Mouse (Mus musculus): ENCODE measurements at regions not wholly inside any gene's neighbourhood (a gene's known extent, or its start where the extent isn't known, plus 50 kb on each side); places are given as distances from the start of the nearest gene placed in this dataset.

- Histone ChIP-seq H3K36me3 (no peaks in the 10 kb centered on the region), H3K4me1 (no peaks in the 10 kb centered on the region), H3K4me2 (no peak overlapping the region), H3K9ac (no peak overlapping the region), H3K27me3 (replicated peaks) (no peaks in the 10 kb centered on the region), H3K27ac (replicated peaks) (no peak overlapping the region), H3K9me3 (no peaks in the 10 kb centered on the region), H3K4me3 (no peak overlapping the region)
- WGBS: 26% methylated on average over 4 of the region's 4 CpGs
- no peak for ATAC-seq (ENCODE audit: extremely low read depth, insufficient number of reproducible peaks, low FRiP score, low TSS enrichment)
Observed at GRCm38 (mm10) chr3:63036691-63037090, 204.6 kb upstream of the Mme start.

GRCm38 (mm10) chr3:63070786-63071185 is 170.6 kb upstream of the Mme start:
- Histone ChIP-seq H3K27ac (replicated peaks) (no peak overlapping the region), H3K4me3 (no peak overlapping the region), H3K36me3 (no peaks in the 10 kb centered on the region), H3K4me1 (peaks cover 9% of the 10 kb centered on the region), H3K9ac (no peak overlapping the region), H3K4me2 (no peak overlapping the region), H3K27me3 (replicated peaks) (no peaks in the 10 kb centered on the region), H3K9me3 (no peaks in the 10 kb centered on the region)
- WGBS: 87% methylated on average over 4 of the region's 4 CpGs
- no peak for ATAC-seq (ENCODE audit: extremely low read depth, insufficient number of reproducible peaks, low FRiP score, low TSS enrichment)

- H3K4me3 ChIP-seq: no peak overlapping the region
- H3K27ac ChIP-seq (replicated peaks): no peak overlapping the region
- no peaks in the 10 kb centered on the region for H3K27me3 ChIP-seq (replicated peaks)
- no peaks in the 10 kb centered on the region for H3K9me3 ChIP-seq
- H3K36me3 ChIP-seq: no peaks in the 10 kb centered on the region
- H3K4me2 ChIP-seq: no peak overlapping the region
- peaks cover 9% of the 10 kb centered on the region for H3K4me1 ChIP-seq
- no peak overlapping the region for H3K9ac ChIP-seq
- ATAC-seq (ENCODE audit: extremely low read depth, insufficient number of reproducible peaks, low FRiP score, low TSS enrichment): no peak
Observed at GRCm38 (mm10) chr3:63073051-63073450, 168.3 kb upstream of the Mme start.

- no peak overlapping the region for H3K4me2 ChIP-seq
- no peaks in the 10 kb centered on the region for H3K9me3 ChIP-seq
- 80% methylated on average over 2 of the region's 2 CpGs for WGBS
- no peak overlapping the region for H3K9ac ChIP-seq
- no peak overlapping the region for H3K4me3 ChIP-seq
- no peak for ATAC-seq (ENCODE audit: extremely low read depth, insufficient number of reproducible peaks, low FRiP score, low TSS enrichment)
- peaks cover 9% of the 10 kb centered on the region for H3K4me1 ChIP-seq
- no peak overlapping the region for H3K27ac ChIP-seq (replicated peaks)
- H3K36me3 ChIP-seq: no peaks in the 10 kb centered on the region
- no peaks in the 10 kb centered on the region for H3K27me3 ChIP-seq (replicated peaks)
Observed at GRCm38 (mm10) chr3:63078181-63078580, 163.2 kb upstream of the Mme start.

- Histone ChIP-seq H3K27me3 (replicated peaks) (no peaks in the 10 kb centered on the region), H3K9me3 (no peaks in the 10 kb centered on the region), H3K36me3 (no peaks in the 10 kb centered on the region), H3K4me2 (no peak overlapping the region), H3K4me1 (no peaks in the 10 kb centered on the region), H3K9ac (no peak overlapping the region), H3K4me3 (no peak overlapping the region), H3K27ac (replicated peaks) (no peak overlapping the region)
- 86% methylated on average over 6 of the region's 6 CpGs for WGBS
- no peak for ATAC-seq (ENCODE audit: extremely low read depth, insufficient number of reproducible peaks, low FRiP score, low TSS enrichment)
Observed at GRCm38 (mm10) chr3:63082161-63082560, 159.2 kb upstream of the Mme start.

GRCm38 (mm10) chr3:63085426-63085825 is 155.9 kb upstream of the Mme start:
- H3K4me3 ChIP-seq: no peak overlapping the region
- H3K27ac ChIP-seq (replicated peaks): no peak overlapping the region
- H3K4me2 ChIP-seq: no peak overlapping the region
- ATAC-seq (ENCODE audit: extremely low read depth, insufficient number of reproducible peaks, low FRiP score, low TSS enrichment): no peak
- H3K27me3 ChIP-seq (replicated peaks): no peaks in the 10 kb centered on the region
- WGBS: 66% methylated on average over 2 of the region's 2 CpGs
- H3K36me3 ChIP-seq: no peaks in the 10 kb centered on the region
- no peak overlapping the region for H3K9ac ChIP-seq
- H3K9me3 ChIP-seq: no peaks in the 10 kb centered on the region
- no peaks in the 10 kb centered on the region for H3K4me1 ChIP-seq

- Histone ChIP-seq H3K4me3 (no peak overlapping the region), H3K4me1 (no peaks in the 10 kb centered on the region), H3K9ac (no peak overlapping the region), H3K27ac (replicated peaks) (no peak overlapping the region), H3K27me3 (replicated peaks) (no peaks in the 10 kb centered on the region), H3K4me2 (no peak overlapping the region), H3K36me3 (no peaks in the 10 kb centered on the region), H3K9me3 (no peaks in the 10 kb centered on the region)
- no peak for ATAC-seq (ENCODE audit: extremely low read depth, insufficient number of reproducible peaks, low FRiP score, low TSS enrichment)
- WGBS: 63% methylated on average over 1 of the region's 1 CpGs
Observed at GRCm38 (mm10) chr3:63092901-63093300, 148.4 kb upstream of the Mme start.

- Histone ChIP-seq H3K27ac (replicated peaks) (no peak overlapping the region), H3K4me3 (no peak overlapping the region), H3K4me1 (no peaks in the 10 kb centered on the region), H3K36me3 (no peaks in the 10 kb centered on the region), H3K4me2 (no peak overlapping the region), H3K27me3 (replicated peaks) (no peaks in the 10 kb centered on the region), H3K9me3 (no peaks in the 10 kb centered on the region), H3K9ac (no peak overlapping the region)
- no peak for ATAC-seq (ENCODE audit: extremely low read depth, insufficient number of reproducible peaks, low FRiP score, low TSS enrichment)
- WGBS: 29% methylated on average over 2 of the region's 2 CpGs
Observed at GRCm38 (mm10) chr3:63115216-63115615, 126.1 kb upstream of the Mme start.

GRCm38 (mm10) chr3:63131883-63132282 is 109.5 kb upstream of the Mme start:
- Histone ChIP-seq H3K4me3 (no peak overlapping the region), H3K4me2 (no peak overlapping the region), H3K9me3 (no peaks in the 10 kb centered on the region), H3K4me1 (no peaks in the 10 kb centered on the region), H3K9ac (no peak overlapping the region), H3K27ac (replicated peaks) (no peak overlapping the region), H3K36me3 (no peaks in the 10 kb centered on the region), H3K27me3 (replicated peaks) (no peaks in the 10 kb centered on the region)
- 71% methylated on average over 3 of the region's 3 CpGs for WGBS
- no peak for ATAC-seq (ENCODE audit: extremely low read depth, insufficient number of reproducible peaks, low FRiP score, low TSS enrichment)

- ATAC-seq (ENCODE audit: extremely low read depth, insufficient number of reproducible peaks, low FRiP score, low TSS enrichment): no peak
- WGBS: 73% methylated on average over 10 of the region's 10 CpGs
- Histone ChIP-seq H3K4me1 (no peaks in the 10 kb centered on the region), H3K36me3 (no peaks in the 10 kb centered on the region), H3K9ac (no peak overlapping the region), H3K4me2 (no peak overlapping the region), H3K9me3 (no peaks in the 10 kb centered on the region), H3K4me3 (no peak overlapping the region), H3K27me3 (replicated peaks) (no peaks in the 10 kb centered on the region), H3K27ac (replicated peaks) (0 out of 2 replicates have a peak overlapping the region, but pooled peaks have one; percentile 15)
Observed at GRCm38 (mm10) chr3:63137391-63138147, 103.8 kb upstream of the Mme start.

GRCm38 (mm10) chr3:63146237-63146636 is 95.1 kb upstream of the Mme start:
- H3K4me3 ChIP-seq: no peak overlapping the region
- no peak for ATAC-seq (ENCODE audit: extremely low read depth, insufficient number of reproducible peaks, low FRiP score, low TSS enrichment)

GRCm38 (mm10) chr3:63182411-63183166 is 58.7 kb upstream of the Mme start:
- Histone ChIP-seq H3K4me1 (no peaks in the 10 kb centered on the region), H3K9ac (no peak overlapping the region), H3K9me3 (no peaks in the 10 kb centered on the region), H3K27me3 (replicated peaks) (no peaks in the 10 kb centered on the region), H3K27ac (replicated peaks) (no peak overlapping the region), H3K4me2 (no peak overlapping the region), H3K36me3 (no peaks in the 10 kb centered on the region), H3K4me3 (no peak overlapping the region)
- ATAC-seq (ENCODE audit: extremely low read depth, insufficient number of reproducible peaks, low FRiP score, low TSS enrichment): no peak
- WGBS: 82% methylated on average over 5 of the region's 5 CpGs

More at GRCm38 (mm10) chr3:63146237-63146636, 95.1 kb upstream of the Mme start:
- 89% methylated on average over 5 of the region's 5 CpGs for WGBS
- Histone ChIP-seq H3K4me2 (no peak overlapping the region), H3K9ac (no peak overlapping the region), H3K9me3 (no peaks in the 10 kb centered on the region), H3K4me1 (no peaks in the 10 kb centered on the region), H3K36me3 (no peaks in the 10 kb centered on the region), H3K27me3 (replicated peaks) (no peaks in the 10 kb centered on the region), H3K27ac (replicated peaks) (no peak overlapping the region)
